20 mouse cellular contexts compared by ENCODE assay signal in genomic region chr12:74173902-74174301, GRCm38 (mm10).
DNase-seq lines count a peak whose midpoint lies in the region; ATAC-seq and TF ChIP-seq lines count a peak whose summit lies in the region.
"Had no signal": no experiment of that assay in that cellular context is flagged by ENCODE, and none has a peak within 500 bp of the region (broad histone marks: within the 10 kb centered on the region; RNA-seq: fewer than 3 reads in every experiment).

No protein-coding gene starts in this region.

- H3K27me3 ChIP-seq in forebrain, embryonic 14.5 days (replicated peaks; ENCODE audit: control insufficient read depth, insufficient read depth, low read length) = no peaks in the 10 kb centered on the region
- no peaks in the 10 kb centered on the region for H3K27me3 ChIP-seq in forebrain, embryonic 12.5 days
- H3K27me3 ChIP-seq in midbrain, embryonic 15.5 days (replicated peaks) = no peaks in the 10 kb centered on the region
- no peaks in the 10 kb centered on the region for H3K27me3 ChIP-seq in midbrain, embryonic 10.5 days (ENCODE audit: low read depth, poor library complexity, severe bottlenecking)
- H3K27me3 ChIP-seq in hindbrain, embryonic 16.5 days (replicated peaks; ENCODE audit: control insufficient read depth, insufficient read depth, low read length) = no peaks in the 10 kb centered on the region
- H3K27me3 ChIP-seq: embryonic facial prominence, embryonic 15.5 days; limb, embryonic 12.5 days; liver, embryonic 13.5 days; lung, embryonic 15.5 days; neural tube, embryonic 12.5 days had no signal

- TF ChIP-seq CTCF in layer of hippocampus, adult 2 months (conservative IDR thresholded peaks at IDR 0.05) = no peak

- DNase-seq in forebrain, embryonic 14.5 days (ENCODE audit: low spot score) = peak; percentile 84
- DNase-seq in layer of hippocampus, adult 2 months (ENCODE audit: low spot score in 2 of 2) = peak in 1 of 2 experiments; percentile 55
- DNase-seq in layer of hippocampus, postnatal 36 days = no peak
- DNase-seq in midbrain, embryonic 10.5 days (ENCODE audit: low spot score) = no peak
- no peak for DNase-seq in cerebellum, adult 9-10 months
- DNase-seq: adrenal gland, adult 8-10 months; cerebellum, adult 2 months; heart, postnatal 14 days; kidney, postnatal 4 days; liver, embryonic 13.5 days; thymus, postnatal 14 days had no signal

- no peaks in the 10 kb centered on the region for H3K9me3 ChIP-seq in forebrain, embryonic 14.5 days (replicated peaks; ENCODE audit: control insufficient read depth, low read length)
- no peaks in the 10 kb centered on the region for H3K9me3 ChIP-seq in forebrain, embryonic 12.5 days
- H3K9me3 ChIP-seq in midbrain, embryonic 15.5 days = no peaks in the 10 kb centered on the region
- no peaks in the 10 kb centered on the region for H3K9me3 ChIP-seq in midbrain, embryonic 10.5 days (replicated peaks)
- H3K9me3 ChIP-seq in hindbrain, embryonic 16.5 days (ENCODE audit: control insufficient read depth, low read length) = no peaks in the 10 kb centered on the region
- H3K9me3 ChIP-seq: embryonic facial prominence, embryonic 15.5 days; limb, embryonic 12.5 days; lung, embryonic 15.5 days; neural tube, embryonic 12.5 days had no signal

- H3K4me1 ChIP-seq in forebrain, embryonic 14.5 days (ENCODE audit: control insufficient read depth, insufficient read depth, low read length) = peaks cover 12% of the 10 kb centered on the region
- H3K4me1 ChIP-seq in forebrain, embryonic 12.5 days = peaks cover 12% of the 10 kb centered on the region
- H3K4me1 ChIP-seq in midbrain, embryonic 15.5 days = peaks cover 12% of the 10 kb centered on the region
- H3K4me1 ChIP-seq in midbrain, embryonic 10.5 days = peaks cover 12% of the 10 kb centered on the region
- peaks cover 13% of the 10 kb centered on the region for H3K4me1 ChIP-seq in hindbrain, embryonic 16.5 days (ENCODE audit: control insufficient read depth, insufficient read depth, low read depth, low read length)
- H3K4me1 ChIP-seq: embryonic facial prominence, embryonic 15.5 days; limb, embryonic 12.5 days; liver, embryonic 13.5 days; lung, embryonic 15.5 days; neural tube, embryonic 12.5 days had no signal

- H3K4me3 ChIP-seq in forebrain, embryonic 14.5 days (ENCODE audit: low read depth, low read length) = no peak overlapping the region
- H3K4me3 ChIP-seq in forebrain, embryonic 12.5 days (replicated peaks) = no peak overlapping the region
- H3K4me3 ChIP-seq in layer of hippocampus, adult 2 months = no peak overlapping the region; the same call in 1 of the 2 replicates
- no peak overlapping the region for H3K4me3 ChIP-seq in midbrain, embryonic 15.5 days
- H3K4me3 ChIP-seq in midbrain, embryonic 10.5 days = no peak overlapping the region
- H3K4me3 ChIP-seq in hindbrain, embryonic 16.5 days (ENCODE audit: low read length) = no peak overlapping the region
- H3K4me3 ChIP-seq: embryonic facial prominence, embryonic 15.5 days; limb, embryonic 12.5 days; liver, embryonic 13.5 days; lung, embryonic 15.5 days; neural tube, embryonic 12.5 days had no signal

- WGBS in forebrain, embryonic 14.5 days = 8% methylated on average over 3 of the region's 3 CpGs
- WGBS in forebrain, embryonic 12.5 days = 31% methylated on average over 3 of the region's 3 CpGs
- 26% methylated on average over 3 of the region's 3 CpGs for WGBS in midbrain, embryonic 15.5 days
- WGBS in midbrain, embryonic 10.5 days = 63% methylated on average over 3 of the region's 3 CpGs
- 18% methylated on average over 3 of the region's 3 CpGs for WGBS in hindbrain, embryonic 16.5 days

- ATAC-seq in forebrain, embryonic 14.5 days = peak; percentile 68; the same call in 1 of the 2 replicates
- no peak for ATAC-seq in forebrain, embryonic 12.5 days (ENCODE audit: low FRiP score)
- no peak for ATAC-seq in midbrain, embryonic 15.5 days (replicated peaks)
- ATAC-seq in hindbrain, embryonic 16.5 days = peak; percentile 67; the same call in 1 of the 2 replicates

- H3K36me3 ChIP-seq in forebrain, embryonic 14.5 days (ENCODE audit: control insufficient read depth, insufficient read depth, low read length) = no peaks in the 10 kb centered on the region
- H3K36me3 ChIP-seq in forebrain, embryonic 12.5 days (replicated peaks) = no peaks in the 10 kb centered on the region
- H3K36me3 ChIP-seq in midbrain, embryonic 15.5 days (replicated peaks) = no peaks in the 10 kb centered on the region
- no peaks in the 10 kb centered on the region for H3K36me3 ChIP-seq in midbrain, embryonic 10.5 days
- H3K36me3 ChIP-seq in hindbrain, embryonic 16.5 days (ENCODE audit: control insufficient read depth, insufficient read depth, low read length) = no peaks in the 10 kb centered on the region
- H3K36me3 ChIP-seq: embryonic facial prominence, embryonic 15.5 days; limb, embryonic 12.5 days; liver, embryonic 13.5 days; lung, embryonic 15.5 days; neural tube, embryonic 12.5 days had no signal

- H3K27ac ChIP-seq in forebrain, embryonic 14.5 days (ENCODE audit: low read depth, low read length) = no peak overlapping the region
- no peak overlapping the region for H3K27ac ChIP-seq in forebrain, embryonic 12.5 days
- peak overlapping the region; percentile 77 for H3K27ac ChIP-seq in layer of hippocampus, adult 2 months
- H3K27ac ChIP-seq in midbrain, embryonic 15.5 days = peak overlapping the region; percentile 35; the same call in 1 of the 2 replicates
- H3K27ac ChIP-seq in midbrain, embryonic 10.5 days (replicated peaks) = no peak overlapping the region
- no peak overlapping the region for H3K27ac ChIP-seq in hindbrain, embryonic 16.5 days (ENCODE audit: low read depth, low read length)
- H3K27ac ChIP-seq: limb, embryonic 12.5 days; liver, embryonic 13.5 days; lung, embryonic 15.5 days; macrophage; neural tube, embryonic 12.5 days had no signal

- no peak overlapping the region for H3K9ac ChIP-seq in forebrain, embryonic 14.5 days (ENCODE audit: low read length)
- H3K9ac ChIP-seq in forebrain, embryonic 12.5 days = no peak overlapping the region
- H3K9ac ChIP-seq in midbrain, embryonic 15.5 days = no peak overlapping the region
- H3K9ac ChIP-seq in hindbrain, embryonic 16.5 days (ENCODE audit: low read depth, low read length) = no peak overlapping the region
- H3K9ac ChIP-seq: embryonic facial prominence, embryonic 15.5 days; limb, embryonic 12.5 days; liver, embryonic 13.5 days; lung, embryonic 15.5 days; neural tube, embryonic 12.5 days had no signal

- no peak overlapping the region for H3K4me2 ChIP-seq in forebrain, embryonic 14.5 days (ENCODE audit: low read length)
- H3K4me2 ChIP-seq in forebrain, embryonic 12.5 days = no peak overlapping the region
- no peak overlapping the region for H3K4me2 ChIP-seq in midbrain, embryonic 15.5 days
- H3K4me2 ChIP-seq in hindbrain, embryonic 16.5 days (ENCODE audit: low read length) = no peak overlapping the region
- H3K4me2 ChIP-seq: embryonic facial prominence, embryonic 15.5 days; heart, embryonic 11.5 days; limb, embryonic 12.5 days; liver, embryonic 13.5 days; lung, embryonic 15.5 days; neural tube, embryonic 12.5 days had no signal

Comparison
In these comparisons a context has a peak if more than half of its experiments do, and no peak if none do; other contexts are left out.
1. ATAC-seq: peak in forebrain, embryonic 14.5 days (single experiment) and hindbrain, embryonic 16.5 days (single experiment); none in forebrain, embryonic 12.5 days (single experiment) and midbrain, embryonic 15.5 days (single experiment).
2. H3K27ac ChIP-seq: peak in layer of hippocampus, adult 2 months (single experiment) and midbrain, embryonic 15.5 days (single experiment); none in forebrain, embryonic 14.5 days (single experiment), forebrain, embryonic 12.5 days (single experiment), midbrain, embryonic 10.5 days (single experiment) and hindbrain, embryonic 16.5 days (single experiment).